Mouse (Mus musculus) brain, embryonic 14.5 days (tissue): ENCODE measurements around the gene Prrt2.

Experiments
- CTCF ChIP-seq: fragments of 200-500 bp; IDR thresholded peaks from 2 replicates; pipeline ENCODE4 v1.5.1; 2012; ENCODE audit warnings: inconsistent platforms, mild to moderate bottlenecking, moderate library complexity, borderline replicate concordance; ENCODE audit not compliant: insufficient read depth, insufficient read length; ENCODE audit errors: extremely low read depth
- POLR2A ChIP-seq: fragments of 200-500 bp; IDR thresholded peaks from 2 replicates; pipeline ENCODE4 v1.6.1; 2012; ENCODE audit warnings: mild to moderate bottlenecking, inconsistent platforms, borderline replicate concordance; ENCODE audit not compliant: poor library complexity, insufficient read depth, insufficient read length, severe bottlenecking; ENCODE audit errors: extremely low read depth

GRCm38 (mm10) chr7:127012374-127012773 lies 8.6 kb downstream of the Prrt2 start:
- TF ChIP-seq CTCF, result no peak
- TF ChIP-seq POLR2A, result no peak
